Mouse (Mus musculus): ENCODE results near the gene Trmu. TPM values are rescaled to one million over a fixed set of nuclear protein-coding genes. Genes with fewer than 3 reads are reported as not detected.

The Trmu gene
- polyA plus RNA-seq (2015; fragmentation: Nextera tagmentation; extraction: Ambion mirVana) = 43.3 and 45.8 TPM in 2 replicates

DNA sequence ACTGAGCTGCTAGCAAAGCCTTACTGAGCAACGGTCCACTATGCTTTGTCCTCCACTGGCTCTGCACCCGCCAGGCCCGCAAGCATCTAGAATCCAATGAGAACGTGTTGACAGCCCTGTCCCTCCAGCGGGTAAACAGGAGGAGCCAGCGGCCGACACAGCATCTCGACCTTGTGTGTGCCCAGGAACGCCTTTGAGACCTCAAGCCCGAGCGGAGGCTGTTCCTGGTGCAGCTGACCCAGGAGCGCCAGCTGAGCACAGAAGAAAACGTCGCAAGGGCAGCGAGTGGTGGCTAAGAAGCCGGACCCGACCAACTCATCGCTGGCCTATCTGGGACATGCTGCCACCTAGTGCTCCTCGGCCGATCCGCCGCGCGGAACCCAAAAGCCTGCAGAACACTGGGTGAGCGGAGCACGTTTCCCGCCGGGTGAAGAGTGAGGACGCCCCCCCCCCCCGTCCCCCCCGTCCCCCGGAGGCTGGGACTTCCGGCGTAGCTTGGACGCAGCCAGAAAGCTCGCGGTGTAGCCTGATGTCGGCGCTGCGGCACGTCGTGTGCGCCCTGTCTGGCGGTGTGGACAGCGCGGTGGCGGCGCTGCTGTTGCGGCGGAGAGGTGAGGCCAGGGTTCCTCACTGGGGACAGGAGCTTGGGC is at the start of gene Trmu:
Gene Trmu, plus strand, starts transcription at position 465 of the 650 bp plus-strand sequence.
- Histone ChIP-seq H3K27me3 (no peaks in the 10 kb centered on the region), H3K4me2 (peak within 1 kb of the TSS; percentile 91), H3K9me3 (no peaks in the 10 kb centered on the region), H3K4me3 (peak within 1 kb of the TSS; percentile 75), H3K9ac (peak within 1 kb of the TSS; percentile 89), H3K36me3 (peaks cover 29% of the 10 kb centered on the region), H3K27ac (replicated peaks) (peak within 1 kb of the TSS; percentile 91), H3K4me1 (replicated peaks) (peaks cover 26% of the 10 kb centered on the region)
- WGBS = 1% methylated on average over 49 of the region's 50 CpGs
- ATAC-seq (ENCODE audit: low read depth) = peak; percentile 95

DNA sequence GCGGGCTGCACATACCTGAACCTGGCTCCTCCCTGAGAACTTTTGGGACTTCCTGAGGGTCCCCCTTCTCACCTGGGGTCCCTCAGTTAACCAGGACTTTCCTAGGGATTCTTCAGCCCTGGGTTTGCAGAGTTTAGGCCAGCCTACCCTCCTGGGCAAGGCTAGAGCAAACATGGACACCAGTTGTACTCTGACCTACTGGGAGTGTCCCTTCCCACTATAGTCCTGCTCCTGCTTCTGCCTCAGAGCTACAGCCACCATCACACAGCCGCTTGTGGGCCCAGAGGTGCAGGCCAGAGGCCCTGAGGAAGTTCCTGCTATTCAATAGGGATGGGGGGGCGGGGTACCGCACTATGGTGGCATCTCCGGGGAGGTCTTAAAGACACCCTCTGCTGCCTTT is 49.6 kb upstream of the Trmu start:
- Histone ChIP-seq H3K4me2 (no peak overlapping the region), H3K27ac (replicated peaks) (no peak overlapping the region), H3K9me3 (no peaks in the 10 kb centered on the region), H3K27me3 (no peaks in the 10 kb centered on the region), H3K9ac (no peak overlapping the region), H3K4me3 (no peak overlapping the region), H3K4me1 (replicated peaks) (peaks cover 12% of the 10 kb centered on the region), H3K36me3 (no peaks in the 10 kb centered on the region)
- 78% methylated on average over 5 of the region's 5 CpGs for WGBS
- ATAC-seq (ENCODE audit: low read depth) = no peak

DNA sequence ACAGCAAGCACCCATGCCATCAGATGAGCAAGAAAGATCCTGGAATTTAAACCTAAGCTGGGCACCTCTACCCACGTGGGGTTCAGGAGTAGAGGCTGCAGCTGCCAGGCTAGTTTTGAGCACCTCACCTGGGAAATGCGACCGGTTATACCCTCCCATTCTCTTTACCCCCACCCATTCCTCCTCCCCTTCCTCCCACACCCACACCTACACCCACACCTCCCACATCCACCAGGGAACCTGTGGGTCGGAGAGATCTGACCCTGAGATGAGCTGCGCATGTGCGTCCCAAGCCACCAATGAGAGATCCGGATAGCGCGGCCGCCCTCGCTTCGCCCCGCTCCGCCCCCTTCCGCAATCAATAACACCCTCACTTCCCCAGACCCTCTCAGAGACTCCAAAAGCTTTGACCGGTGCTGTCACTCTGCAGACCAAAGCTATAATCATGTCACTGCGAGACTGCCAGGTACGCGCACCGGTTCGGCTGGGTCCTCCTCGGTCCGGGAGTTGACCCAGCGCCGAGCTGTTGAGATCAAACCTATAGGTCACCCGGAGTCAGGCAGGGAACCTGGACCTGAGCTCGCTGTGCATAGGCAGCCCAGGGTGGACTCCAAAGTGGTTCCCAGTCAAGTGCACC is 47.0 kb upstream of the Trmu start, which contains the start of gene Ttc38:
Gene Ttc38, plus strand, starts transcription at position 353 of the 637 bp plus-strand sequence.
- ATAC-seq (ENCODE audit: low read depth) = peak; percentile 95
- Histone ChIP-seq H3K9ac (peak within 1 kb of the TSS; percentile 74), H3K4me2 (peak within 1 kb of the TSS; percentile 68), H3K4me3 (peak within 1 kb of the TSS; percentile 60), H3K27ac (replicated peaks) (0 out of 2 replicates have a peak within 1 kb of the TSS, but pooled peaks have one; percentile 38), H3K36me3 (peaks cover 5% of the 10 kb centered on the region; the same call in 1 of the 2 replicates), H3K9me3 (no peaks in the 10 kb centered on the region), H3K4me1 (replicated peaks) (peaks cover 12% of the 10 kb centered on the region), H3K27me3 (no peaks in the 10 kb centered on the region)
- WGBS = 1% methylated on average over 27 of the region's 27 CpGs

DNA sequence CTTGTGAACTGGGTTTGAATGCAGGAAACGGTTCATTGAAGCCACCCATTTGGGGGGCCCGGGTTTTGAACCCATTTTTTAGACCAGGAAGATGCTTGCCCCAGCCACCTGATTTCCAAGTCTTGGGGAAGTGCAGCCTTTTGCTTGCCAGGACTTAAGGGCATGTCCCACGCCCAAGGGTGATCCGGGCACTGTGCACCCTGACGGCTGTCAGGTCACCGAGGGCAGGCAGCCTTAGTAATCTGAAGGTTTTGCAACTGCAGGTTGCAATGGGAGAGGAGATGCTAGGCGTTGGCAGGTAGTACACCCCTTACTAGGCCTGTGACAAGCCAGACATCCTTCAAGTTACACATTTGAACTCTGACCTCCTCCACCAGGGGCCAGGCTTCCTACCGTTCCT is 46.5 kb upstream of the Trmu start:
- H3K27me3 ChIP-seq = no peaks in the 10 kb centered on the region
- peaks cover 5% of the 10 kb centered on the region; the same call in 1 of the 2 replicates for H3K36me3 ChIP-seq
- H3K4me3 ChIP-seq = peak overlapping the region; percentile 60
- peak overlapping the region; percentile 74 for H3K9ac ChIP-seq
- H3K27ac ChIP-seq (replicated peaks) = 0 out of 2 replicates have a peak overlapping the region, but pooled peaks have one; percentile 38
- peak overlapping the region; percentile 68 for H3K4me2 ChIP-seq
- ATAC-seq (ENCODE audit: low read depth) = no peak
- no peaks in the 10 kb centered on the region for H3K9me3 ChIP-seq
- peaks cover 12% of the 10 kb centered on the region for H3K4me1 ChIP-seq (replicated peaks)
- WGBS = 54% methylated on average over 8 of the region's 8 CpGs

DNA sequence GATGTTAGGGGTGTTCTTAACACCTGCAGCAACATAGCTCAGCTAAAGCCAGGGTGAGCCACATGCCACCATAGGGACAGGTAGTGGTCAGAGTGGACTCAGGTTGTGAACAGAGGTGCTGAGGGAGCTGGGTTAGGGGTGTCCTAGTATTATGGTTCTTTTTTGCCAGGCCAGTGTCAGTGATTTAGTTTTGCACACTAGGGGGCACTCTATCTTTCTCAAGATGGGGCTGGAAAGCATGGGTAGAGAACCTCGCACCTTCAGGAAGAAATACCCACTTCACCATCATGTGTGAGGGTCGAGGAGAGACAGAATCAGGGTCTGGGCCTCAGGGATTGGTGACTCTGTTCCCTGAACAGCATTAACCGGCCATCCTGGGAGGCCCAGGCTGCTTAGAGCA is 43.8 kb upstream of the Trmu start:
- no peaks in the 10 kb centered on the region for H3K9me3 ChIP-seq
- H3K9ac ChIP-seq = no peak overlapping the region
- H3K4me3 ChIP-seq = no peak overlapping the region
- H3K36me3 ChIP-seq = peaks cover 5% of the 10 kb centered on the region; the same call in 1 of the 2 replicates
- no peaks in the 10 kb centered on the region for H3K27me3 ChIP-seq
- peaks cover 12% of the 10 kb centered on the region for H3K4me1 ChIP-seq (replicated peaks)
- ATAC-seq (ENCODE audit: low read depth) = no peak
- 60% methylated on average over 3 of the region's 3 CpGs for WGBS
- no peak overlapping the region for H3K4me2 ChIP-seq
- no peak overlapping the region for H3K27ac ChIP-seq (replicated peaks)

DNA sequence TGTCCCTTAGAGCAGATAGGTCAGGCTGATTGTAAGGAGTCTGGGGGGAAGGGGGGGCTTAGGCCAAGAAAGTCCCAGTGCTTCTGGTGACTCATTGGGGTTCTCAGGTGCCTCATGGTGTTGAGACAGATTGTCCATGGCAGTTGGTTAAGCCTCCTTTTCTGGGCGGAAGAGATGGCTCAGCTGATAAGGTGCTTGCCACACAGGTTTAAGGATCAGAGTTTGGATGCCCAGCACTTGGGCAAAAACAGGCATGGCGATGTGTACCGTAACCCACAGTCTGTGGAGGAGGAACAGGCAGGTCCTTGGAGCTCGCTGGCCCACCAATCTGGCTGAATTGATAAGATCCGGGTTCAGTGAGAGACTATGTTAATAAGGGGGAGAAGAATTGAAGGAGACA is 42.2 kb upstream of the Trmu start:
- Histone ChIP-seq H3K4me1 (replicated peaks) (peaks cover 7% of the 10 kb centered on the region), H3K9ac (no peak overlapping the region), H3K4me3 (no peak overlapping the region), H3K4me2 (no peak overlapping the region), H3K27me3 (no peaks in the 10 kb centered on the region), H3K9me3 (no peaks in the 10 kb centered on the region), H3K27ac (replicated peaks) (no peak overlapping the region), H3K36me3 (peaks cover 5% of the 10 kb centered on the region; the same call in 1 of the 2 replicates)
- ATAC-seq (ENCODE audit: low read depth) = no peak
- 92% methylated on average over 5 of the region's 5 CpGs for WGBS

DNA sequence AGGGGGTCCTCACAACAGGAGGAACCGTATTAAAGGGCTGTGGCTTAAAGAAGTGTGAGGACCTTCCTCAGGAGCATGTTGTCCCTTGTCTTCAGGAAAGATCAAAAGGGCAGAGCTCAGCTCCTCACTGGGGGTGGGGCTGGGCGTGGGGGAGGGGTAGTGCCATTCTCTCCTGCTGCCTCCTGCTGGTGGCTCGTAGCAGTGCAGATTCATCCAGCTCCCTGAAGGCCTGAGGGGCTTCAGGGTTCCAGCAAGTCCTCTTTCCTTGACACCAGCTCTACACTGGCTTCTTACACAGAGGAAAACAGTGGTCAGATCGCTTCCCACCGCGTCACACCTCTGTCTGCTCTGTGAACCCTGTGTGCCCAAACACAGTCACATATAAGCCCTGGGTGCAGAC is 38.1 kb upstream of the Trmu start:
- H3K4me3 ChIP-seq = no peak overlapping the region
- WGBS = 28% methylated on average over 6 of the region's 6 CpGs
- H3K36me3 ChIP-seq = peaks cover 6% of the 10 kb centered on the region; the same call in 1 of the 2 replicates
- H3K4me2 ChIP-seq = no peak overlapping the region
- H3K27ac ChIP-seq (replicated peaks) = no peak overlapping the region
- H3K4me1 ChIP-seq (replicated peaks) = no peaks in the 10 kb centered on the region
- H3K9me3 ChIP-seq = no peaks in the 10 kb centered on the region
- H3K9ac ChIP-seq = no peak overlapping the region
- ATAC-seq (ENCODE audit: low read depth) = no peak
- H3K27me3 ChIP-seq = no peaks in the 10 kb centered on the region

DNA sequence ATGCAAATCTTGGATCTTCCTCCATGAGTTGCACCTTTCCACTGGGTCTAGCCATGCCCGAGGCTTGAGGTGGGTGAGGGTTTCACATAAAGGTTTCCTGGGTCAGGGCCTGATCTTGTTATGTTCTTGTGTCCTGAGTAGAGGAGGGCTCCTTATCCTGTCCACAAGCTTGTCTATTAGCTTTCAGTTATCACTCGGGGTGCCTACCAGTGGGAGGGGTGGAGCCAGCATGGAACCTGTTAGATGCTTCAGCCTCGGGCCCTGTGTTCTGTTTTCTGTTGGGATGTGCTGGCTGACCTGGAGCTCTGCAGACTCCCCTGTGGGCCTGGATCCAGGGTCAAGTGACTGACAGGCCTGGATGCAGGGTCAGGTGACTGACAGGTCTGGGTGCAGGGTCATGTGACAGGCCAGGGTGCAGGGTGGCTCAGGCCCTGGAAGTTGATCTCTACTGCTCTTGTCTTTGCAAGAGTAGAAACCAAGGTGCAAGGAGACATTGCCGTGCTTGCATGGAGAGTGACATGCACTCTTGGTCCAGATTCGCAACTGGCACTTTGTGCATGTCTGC is 37.2 kb upstream of the Trmu start:
- ATAC-seq (ENCODE audit: low read depth) = no peak

DNA sequence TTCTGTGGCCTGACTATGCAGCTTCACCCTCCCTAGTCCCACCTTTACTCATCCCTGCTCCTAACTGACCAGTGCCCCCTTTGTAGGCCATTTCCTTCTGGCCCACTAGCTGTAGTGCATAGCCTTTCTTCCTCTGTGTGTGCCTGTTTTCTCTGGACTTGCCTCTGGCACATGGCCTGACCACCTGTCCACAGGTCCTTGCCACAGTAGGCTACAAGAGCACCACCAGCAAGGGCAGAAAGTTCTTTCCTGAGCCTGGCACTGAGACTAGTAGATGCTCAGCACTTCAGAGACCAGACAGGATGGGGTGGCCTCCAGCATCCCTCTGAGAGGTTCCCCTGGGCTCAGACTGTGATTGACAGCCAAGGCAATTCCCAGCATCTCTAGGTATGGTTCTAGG is 34.0 kb upstream of the Trmu start:
- H3K9ac ChIP-seq = no peak overlapping the region
- H3K4me1 ChIP-seq (replicated peaks) = no peaks in the 10 kb centered on the region
- H3K9me3 ChIP-seq = no peaks in the 10 kb centered on the region
- H3K4me2 ChIP-seq = no peak overlapping the region
- H3K36me3 ChIP-seq = peaks cover 7% of the 10 kb centered on the region; the same call in 1 of the 2 replicates
- H3K4me3 ChIP-seq = no peak overlapping the region
- H3K27ac ChIP-seq (replicated peaks) = no peak overlapping the region
- H3K27me3 ChIP-seq = no peaks in the 10 kb centered on the region
- no peak for ATAC-seq (ENCODE audit: low read depth)

More for the DNA sequence above, 37.2 kb upstream of the Trmu start:
- H3K27me3 ChIP-seq = no peaks in the 10 kb centered on the region
- H3K27ac ChIP-seq (replicated peaks) = no peak overlapping the region
- H3K9ac ChIP-seq = no peak overlapping the region
- peaks cover 7% of the 10 kb centered on the region; the same call in 1 of the 2 replicates for H3K36me3 ChIP-seq
- H3K9me3 ChIP-seq = no peaks in the 10 kb centered on the region
- no peak overlapping the region for H3K4me3 ChIP-seq
- H3K4me2 ChIP-seq = no peak overlapping the region
- no peaks in the 10 kb centered on the region for H3K4me1 ChIP-seq (replicated peaks)
- WGBS = 87% methylated on average over 5 of the region's 5 CpGs

DNA sequence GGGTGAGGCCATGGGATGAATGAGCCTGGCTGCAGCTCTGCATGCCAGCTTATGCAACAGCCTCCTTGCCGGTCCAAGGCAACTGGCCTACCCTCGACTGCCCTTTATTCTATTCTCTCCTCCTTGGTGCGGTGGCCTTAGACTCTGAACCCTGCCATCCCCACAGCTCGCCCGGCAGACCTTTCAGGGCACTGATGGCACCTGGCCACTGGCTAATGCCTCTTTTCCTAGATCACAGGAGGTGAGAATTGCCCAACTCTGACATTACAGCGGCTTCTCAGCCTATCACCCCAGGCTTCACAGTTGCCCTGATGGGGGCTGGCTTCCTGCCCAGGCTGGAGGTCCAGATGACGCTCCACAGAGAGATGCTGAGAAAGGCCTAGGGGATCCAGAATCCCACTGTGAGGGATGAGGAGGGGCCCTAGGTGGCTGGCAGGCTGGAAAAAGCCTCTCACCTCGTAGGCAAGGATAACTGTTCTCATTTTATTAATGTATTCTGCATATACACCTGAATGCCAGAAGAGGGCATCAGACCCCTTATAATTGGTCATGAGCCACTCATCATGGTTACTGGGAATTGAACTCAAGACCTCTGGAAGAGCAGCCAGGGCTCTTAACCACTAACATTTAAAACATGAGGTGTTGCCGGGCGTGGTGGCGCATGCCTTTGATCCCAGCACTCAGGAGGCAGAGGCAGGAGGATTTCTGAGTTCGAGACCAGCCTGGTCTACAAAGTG is 27.3 kb upstream of the Trmu start:
- no peak overlapping the region for H3K4me3 ChIP-seq
- no peaks in the 10 kb centered on the region for H3K9me3 ChIP-seq
- no peak overlapping the region for H3K4me2 ChIP-seq
- no peaks in the 10 kb centered on the region for H3K4me1 ChIP-seq (replicated peaks)
- no peaks in the 10 kb centered on the region; the same call in 1 of the 2 replicates for H3K36me3 ChIP-seq
- no peaks in the 10 kb centered on the region for H3K27me3 ChIP-seq
- 79% methylated on average over 12 of the region's 12 CpGs for WGBS
- no peak overlapping the region for H3K9ac ChIP-seq
- no peak overlapping the region for H3K27ac ChIP-seq (replicated peaks)
- no peak for ATAC-seq (ENCODE audit: low read depth)

DNA sequence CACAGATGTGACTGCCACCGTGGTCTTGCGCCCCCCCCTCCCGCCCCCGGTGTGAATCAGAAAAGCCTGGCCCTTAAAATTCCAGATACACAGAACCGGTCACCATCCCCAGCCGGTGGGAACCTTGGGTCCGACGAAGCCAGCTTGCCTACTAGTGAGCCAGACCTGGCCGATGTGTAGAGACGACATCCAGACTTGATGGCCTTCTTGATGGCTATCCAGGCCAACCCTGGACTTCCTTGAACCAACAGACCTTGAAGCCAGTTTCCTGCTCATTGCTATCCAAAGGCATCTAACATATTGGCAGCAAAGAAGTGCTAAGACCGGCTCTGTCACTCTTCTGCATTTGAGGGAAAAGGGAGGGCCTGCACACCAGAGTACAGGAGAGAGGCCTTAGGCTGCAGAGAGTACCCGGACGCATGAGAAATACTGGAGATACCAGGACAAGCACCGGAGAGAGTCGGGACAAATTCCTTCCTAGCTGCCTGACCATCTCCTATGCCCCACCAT is 20.1 kb upstream of the Trmu start:
- peak overlapping the region; percentile 55 for H3K4me3 ChIP-seq
- H3K9me3 ChIP-seq = no peaks in the 10 kb centered on the region
- H3K27me3 ChIP-seq = no peaks in the 10 kb centered on the region
- WGBS = 9% methylated on average over 15 of the region's 15 CpGs
- peaks cover 31% of the 10 kb centered on the region for H3K4me1 ChIP-seq (replicated peaks)
- peaks cover 13% of the 10 kb centered on the region; the same call in 1 of the 2 replicates for H3K36me3 ChIP-seq
- H3K27ac ChIP-seq (replicated peaks) = peak overlapping the region; percentile 87
- peak; percentile 47 for ATAC-seq (ENCODE audit: low read depth)
- peak overlapping the region; percentile 82 for H3K9ac ChIP-seq
- H3K4me2 ChIP-seq = peak overlapping the region; percentile 89

Measured in neural tube, embryonic 13.5 days (tissue).